Mouse (Mus musculus) heart, adult 18-20 months (tissue): ENCODE measurements around the gene Rnase2a. TPM values are rescaled to one million over a fixed set of nuclear protein-coding genes. Genes with fewer than 3 reads are reported as not detected.
"Not testable (repeated sequence)": the region's sequence is repeated elsewhere in the genome, so short reads cannot be mapped to it uniquely, and the experiment has no call there.

Experiments
- DNase-seq, 2 experiments: peaks; one replicate each; pipeline ENCODE4 v3.0.0; 2021 to 2022; ENCODE audit warnings: mixed read lengths in 1 of 2
- long read RNA-seq, 2 experiments: library from polyadenylated mRNA; stranded (forward); transcript quantifications; one replicate each; pipeline ENCODE4 v2.0.0; 2021
- total RNA-seq, 2 experiments: library from RNA; stranded (reverse); gene quantifications; 2 replicates each; pipeline ENCODE4 v1.2.3; 2021

Gene Rnase2a
- 1 to 10 TPM; 1.9 to 4.1 TPM for total RNA-seq
- long read RNA-seq, experiment 1, partial matches to known transcripts: 0 of 1 reads
- long read RNA-seq, experiment 1, other reads (novel, unspliced or antisense): 0 of 1 reads
- long read RNA-seq, experiment 2: 0 reads

DNA sequence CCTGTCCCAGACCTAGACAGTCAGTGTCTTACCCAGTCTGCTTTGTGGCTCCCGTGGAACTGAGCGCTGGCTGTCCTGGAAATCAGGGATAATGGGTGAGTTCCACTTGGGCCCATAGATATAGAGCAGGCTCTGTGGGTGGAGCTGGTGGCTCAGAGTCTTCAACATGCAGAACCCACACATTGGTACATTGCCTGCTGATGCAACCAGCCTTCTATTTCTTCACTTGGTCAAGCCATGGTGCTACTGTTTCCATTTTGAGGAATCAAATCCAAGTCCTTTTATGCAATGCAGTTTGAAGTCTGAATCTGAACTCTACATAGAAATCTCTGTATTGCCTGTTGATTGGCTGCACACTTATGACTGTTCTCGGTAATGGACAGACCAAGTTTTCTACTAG, at the start of gene Rnase2a:
TSS of gene Rnase2a (minus strand) at position 72 of the 400 bp plus-strand sequence.
- DNase-seq: no peak

DNA sequence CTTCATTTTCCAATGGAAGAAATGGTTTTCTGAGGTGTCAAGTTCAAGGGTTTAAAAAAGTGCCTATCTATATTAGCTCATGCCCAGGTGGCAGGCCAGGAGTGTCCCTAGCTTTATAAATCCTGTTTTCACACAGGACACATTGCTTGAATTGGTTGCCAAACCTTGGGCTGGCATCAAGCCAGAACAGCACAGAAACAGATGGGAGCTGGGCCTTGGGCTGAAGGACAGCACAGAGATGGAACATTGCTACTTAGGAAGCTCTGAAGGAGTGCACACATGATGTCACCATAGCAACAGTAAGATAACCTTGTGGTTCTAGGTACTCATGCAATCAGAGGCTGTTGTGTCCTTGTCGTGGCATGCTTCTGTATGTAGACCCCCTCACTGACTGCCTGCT, 35.6 kb upstream of the Rnase2a start:
- DNase-seq: no peak

DNA sequence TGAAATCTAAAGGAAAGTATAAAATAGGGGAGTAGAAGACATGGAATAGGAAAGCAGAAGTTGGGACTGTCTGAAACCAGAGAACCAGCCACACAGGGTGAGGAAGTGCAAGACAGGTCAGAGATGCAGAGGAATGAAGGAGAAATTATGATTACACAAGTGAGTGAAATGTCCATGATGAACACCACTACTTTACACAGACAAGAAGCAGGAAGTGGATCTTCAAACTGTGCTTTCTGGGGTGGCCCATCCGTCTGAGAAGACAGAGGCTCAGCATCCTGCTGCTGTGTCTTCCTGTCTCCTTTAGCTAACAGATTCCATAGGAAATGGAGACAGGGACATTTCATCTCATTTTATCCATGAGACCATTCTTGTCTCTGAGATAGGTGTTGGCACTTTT, 22.6 kb upstream of the Rnase2a start:
- DNase-seq: not testable (repeated sequence)

DNA sequence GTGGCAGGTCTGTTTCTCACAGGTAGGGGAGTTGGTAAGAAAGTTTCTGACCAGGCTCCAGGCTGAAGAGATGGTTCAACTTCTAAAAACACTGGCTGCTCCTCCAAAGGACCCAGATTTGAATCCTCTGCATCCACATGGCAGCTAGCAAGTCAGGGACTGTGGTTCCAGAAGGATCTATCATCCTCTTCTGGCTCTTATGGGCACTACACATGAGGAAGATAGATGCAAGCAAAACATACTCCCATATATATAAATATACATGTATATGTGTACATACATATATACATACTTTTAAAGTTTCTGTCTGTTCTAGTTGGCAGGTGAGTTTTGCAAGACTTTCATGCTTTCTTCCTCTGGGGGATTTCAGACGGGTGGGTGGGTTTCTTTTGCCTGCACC, 12.8 kb upstream of the Rnase2a start:
- DNase-seq: no peak

DNA sequence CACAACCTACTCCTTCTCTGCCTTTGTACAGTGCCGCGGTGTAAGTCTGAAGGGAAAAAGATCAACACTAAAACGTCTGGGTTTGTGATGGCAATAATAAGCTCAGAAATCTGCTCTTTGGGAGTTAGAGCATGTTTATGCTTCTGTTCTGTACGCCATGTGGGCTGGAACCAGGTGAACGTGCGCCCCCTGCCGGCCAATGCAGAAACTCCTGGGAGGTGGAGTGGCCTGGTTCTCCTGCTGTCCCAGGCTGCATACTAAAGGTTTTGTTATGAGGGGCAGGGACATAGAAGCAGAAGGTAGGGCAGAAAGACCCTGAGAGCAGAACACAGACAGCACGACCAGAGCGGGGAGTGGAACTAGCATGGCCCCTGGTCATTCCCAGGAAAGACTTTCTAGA, 10.2 kb upstream of the Rnase2a start:
- DNase-seq: peak; percentile 71 to 87

DNA sequence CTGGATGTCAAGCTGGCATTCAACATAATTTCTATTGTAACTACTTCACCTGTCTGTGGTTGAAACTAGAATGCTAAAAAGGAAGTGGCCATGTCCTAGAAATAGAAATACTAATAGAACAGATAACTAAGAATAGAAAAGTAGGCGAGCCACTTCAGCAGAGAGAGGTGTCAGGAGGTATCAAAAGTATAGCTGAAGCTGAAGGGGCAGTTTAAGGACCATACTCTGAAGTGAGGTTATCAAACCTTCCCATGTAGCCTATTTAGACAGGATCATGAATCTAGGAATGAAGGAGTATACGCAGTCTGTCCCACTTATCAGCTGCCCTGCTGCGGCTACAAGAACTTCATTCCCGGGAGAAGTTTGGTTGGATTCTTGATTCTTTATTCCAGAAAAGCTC, 9.8 kb upstream of the Rnase2a start:
- no peak for DNase-seq

DNA sequence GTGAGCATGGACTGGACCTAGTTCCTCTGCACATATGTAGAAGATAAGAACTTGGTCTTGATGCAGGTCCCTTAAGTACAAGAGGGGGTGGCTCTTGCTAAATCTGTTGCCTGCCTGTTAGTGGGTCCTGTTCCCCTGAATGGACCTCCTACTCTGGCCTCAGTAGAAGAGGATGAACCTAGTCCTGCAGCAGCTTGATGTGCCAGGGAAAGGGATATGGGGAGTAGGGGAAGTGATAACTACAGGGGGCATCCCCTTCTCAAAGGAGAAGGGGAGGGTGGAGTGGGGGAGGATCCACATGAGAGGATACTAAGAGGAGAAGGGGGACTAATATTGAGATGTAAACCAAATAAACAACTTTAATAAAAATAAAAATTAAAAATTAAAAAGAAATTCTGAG, 6.5 kb upstream of the Rnase2a start:
- no peak for DNase-seq

DNA sequence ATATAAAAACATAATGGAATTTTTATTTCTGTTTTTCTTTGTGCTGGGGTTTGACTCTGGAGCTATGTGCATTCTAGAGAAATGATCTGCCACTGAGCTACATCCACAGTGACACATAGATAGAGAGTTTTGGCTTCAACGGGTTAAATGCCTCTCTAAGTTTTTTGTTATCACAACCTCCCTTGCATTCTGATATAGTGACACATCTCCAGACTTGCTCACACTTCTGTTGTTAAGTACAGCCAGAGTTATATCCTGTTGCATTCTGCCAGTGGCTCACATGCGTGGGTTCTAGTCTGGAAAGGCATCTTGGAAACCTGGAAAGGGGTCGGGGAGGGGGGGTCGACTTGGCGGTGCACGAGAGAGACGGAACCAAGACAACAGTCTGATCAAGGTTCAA, 3.8 kb upstream of the Rnase2a start:
- no peak for DNase-seq

DNA sequence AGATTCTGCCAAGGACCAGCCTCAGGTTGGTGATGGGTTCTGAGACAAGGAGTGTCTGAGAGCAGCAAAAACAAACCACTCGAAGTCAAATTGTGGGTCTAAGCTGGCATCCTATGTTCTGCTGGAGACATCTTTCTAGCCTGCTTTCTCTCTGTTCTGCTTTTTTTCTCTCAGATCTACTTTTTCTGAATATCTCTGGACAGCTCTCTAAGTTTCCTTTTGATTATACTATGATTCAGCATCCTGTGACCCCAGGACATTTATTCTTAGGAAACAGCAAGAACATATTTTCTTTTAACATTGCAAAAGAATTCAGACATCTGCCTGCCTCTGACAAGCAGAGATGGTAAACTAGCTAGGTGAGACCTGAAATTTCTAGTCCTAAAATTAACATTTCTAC, 2.3 kb downstream of the Rnase2a start:
- DNase-seq: no peak

DNA sequence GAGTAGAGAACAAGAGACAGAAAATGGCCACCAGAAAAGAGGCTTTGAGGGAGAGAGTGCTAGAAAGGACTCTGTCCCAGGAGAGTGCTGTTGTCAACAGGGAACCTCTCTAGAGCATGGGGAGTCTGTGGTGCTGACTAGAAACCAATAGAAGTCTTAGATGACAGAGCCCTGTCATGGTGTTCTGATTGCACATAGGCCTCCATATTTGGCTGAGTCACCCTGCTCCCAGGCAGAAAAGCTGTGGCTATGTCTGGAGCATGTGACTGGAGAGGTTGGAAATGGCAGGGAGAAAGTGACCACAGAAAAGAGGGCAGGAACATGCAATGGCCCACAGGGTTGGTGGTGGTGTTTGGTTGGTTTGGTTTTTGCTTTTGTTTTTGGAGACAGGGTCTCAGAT, 3.7 kb downstream of the Rnase2a start:
- DNase-seq: not testable (repeated sequence)

DNA sequence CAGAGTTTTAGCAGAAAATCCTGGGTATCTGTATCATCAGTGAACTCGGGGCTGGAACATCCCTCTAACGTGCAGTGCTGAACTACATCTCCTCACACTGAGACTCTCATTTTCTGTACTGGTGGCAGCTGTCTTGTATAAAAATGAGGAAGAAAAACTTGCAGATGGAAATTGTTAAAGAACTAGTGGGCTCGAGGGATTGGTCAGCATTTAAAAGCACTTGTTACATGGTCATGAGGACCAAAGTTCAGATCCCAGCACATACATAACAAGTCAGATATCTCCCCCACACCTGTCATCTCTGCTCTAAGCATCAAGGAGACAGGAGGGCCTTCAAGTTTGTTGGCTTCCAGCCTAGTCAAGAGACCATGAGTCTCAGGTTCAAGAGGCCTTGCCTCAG, 5.6 kb downstream of the Rnase2a start:
- no peak for DNase-seq

DNA sequence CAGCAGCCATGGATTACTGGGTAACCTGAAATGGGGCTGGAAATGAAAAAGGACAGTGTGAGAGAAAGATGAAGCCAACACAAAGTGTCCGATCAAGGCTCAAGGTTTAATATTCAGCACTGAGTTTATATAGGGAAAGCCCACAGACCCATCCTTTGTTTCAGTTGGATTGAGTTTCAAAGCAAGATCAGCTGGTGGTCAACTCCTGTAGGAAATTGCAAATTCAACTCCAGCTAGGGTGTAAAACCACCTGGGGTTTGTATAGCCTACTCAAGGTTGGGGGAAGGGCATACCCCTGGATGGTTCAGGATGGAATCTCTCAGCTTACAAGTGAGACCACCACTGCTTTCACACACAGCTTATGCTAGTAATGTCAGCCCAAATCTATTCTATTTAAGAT, 8.2 kb downstream of the Rnase2a start:
- no peak for DNase-seq

DNA sequence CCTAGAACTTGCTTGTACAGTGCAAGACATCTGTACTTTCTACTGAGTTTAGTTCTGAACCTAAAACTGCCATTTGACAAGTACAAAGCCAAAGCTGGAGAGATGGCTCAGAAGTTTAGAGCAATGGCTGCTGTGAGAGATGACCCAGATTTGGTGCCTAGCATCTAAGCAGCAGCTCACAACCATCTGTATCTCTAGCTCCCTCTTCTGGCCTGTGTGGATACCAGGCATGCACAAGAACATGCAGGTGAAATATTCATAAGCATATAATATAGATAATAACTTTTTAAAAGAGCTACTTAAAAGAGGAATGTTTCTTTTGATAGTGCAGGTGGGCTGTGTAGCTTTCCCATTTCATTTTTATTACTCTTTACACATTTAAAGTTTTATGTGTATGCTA, 15.0 kb downstream of the Rnase2a start:
- peak; percentile 57 to 75 for DNase-seq

DNA sequence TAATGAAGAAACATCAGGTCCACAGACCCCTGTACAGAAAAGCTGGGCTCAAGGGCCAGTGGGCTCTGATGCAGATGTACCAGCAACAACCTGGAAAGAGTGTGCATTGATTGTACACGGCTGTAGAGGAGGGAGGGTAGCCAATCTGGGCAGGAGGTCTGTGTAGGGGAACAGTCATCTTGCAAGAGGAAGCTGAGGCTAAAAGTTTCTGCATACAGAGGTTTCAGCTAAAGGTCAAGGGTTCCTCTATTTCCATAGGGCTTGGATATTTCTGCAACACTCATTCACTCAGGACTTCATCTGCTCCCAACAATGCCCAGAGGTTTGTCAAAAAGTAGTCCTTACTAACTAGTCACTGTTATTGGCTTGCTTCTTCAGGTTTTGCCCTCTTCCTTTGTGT, 18.4 kb downstream of the Rnase2a start:
- DNase-seq: peak in 1 of 2 experiments; percentile 10

DNA sequence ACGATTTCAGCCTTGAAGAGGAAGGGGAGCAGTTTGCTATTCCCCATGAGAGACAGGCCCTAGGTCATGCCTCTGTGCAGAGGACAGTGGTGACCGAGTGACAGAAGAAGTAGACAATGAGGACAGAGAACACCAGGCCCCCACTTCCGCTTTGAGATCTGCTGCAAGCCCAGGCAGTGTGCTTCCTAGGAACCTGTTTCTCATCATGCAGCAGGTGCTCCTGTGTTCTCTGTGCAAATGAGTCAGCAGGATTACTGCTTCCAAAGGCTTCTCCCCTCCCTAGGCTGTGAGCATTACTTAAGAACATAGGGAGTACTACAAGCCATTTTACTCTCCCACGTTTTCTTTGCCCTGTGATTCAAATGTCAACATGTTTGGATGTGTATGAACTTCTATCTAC, 26.3 kb downstream of the Rnase2a start:
- DNase-seq: not testable (repeated sequence)

DNA sequence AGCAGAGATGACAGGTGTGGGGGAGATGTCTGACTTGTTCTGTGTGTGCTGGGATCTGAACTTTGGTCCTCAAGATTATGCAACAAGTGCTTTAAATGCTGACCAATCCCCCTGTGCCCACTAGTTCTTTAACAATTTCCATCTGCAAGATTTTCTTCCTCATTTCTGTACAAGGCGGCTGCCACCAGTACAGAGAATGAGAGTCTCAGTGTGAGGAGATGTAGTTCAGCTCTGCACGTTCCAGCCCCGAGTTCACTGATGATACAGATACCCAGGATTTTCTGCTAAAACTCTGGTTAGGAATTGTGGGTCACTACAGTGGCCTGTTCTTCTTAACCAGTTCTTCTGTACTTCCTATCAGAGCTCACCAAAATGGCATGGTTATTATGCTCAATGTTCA, 35.8 kb downstream of the Rnase2a start:
- DNase-seq: peak in 1 of 2 experiments; percentile 11

Other genes starting within 250 kb of the Rnase2a start
- gene Rnase10, start 248.4 kb downstream of the Rnase2a start, total RNA-seq: under 1 TPM; 0.20 to 0.41 TPM
- not detected for gene Rnase9, start 214.2 kb downstream of the Rnase2a start, total RNA-seq
- not detected for gene Rnase11, start 205.9 kb downstream of the Rnase2a start, total RNA-seq
- gene Rnase12, start 198.5 kb downstream of the Rnase2a start, total RNA-seq: not detected
- gene Olfr750, start 181.7 kb downstream of the Rnase2a start, total RNA-seq: not detected
- 10 to 100 TPM; 43.0 to 46.9 TPM for gene Rnase4, start 165.0 kb downstream of the Rnase2a start, total RNA-seq
- gene Ang, start 165.0 kb downstream of the Rnase2a start, total RNA-seq: 1 to 10 TPM; 6.1 to 6.9 TPM
- not detected for gene Eddm3b, start 141.7 kb downstream of the Rnase2a start, total RNA-seq
- gene Rnase6, start 132.2 kb downstream of the Rnase2a start, total RNA-seq: 1 to 10 TPM in 1 of 2 experiments, under 1 TPM in 1; 0.65 to 1.2 TPM
- gene Rnase1, start 109.3 kb downstream of the Rnase2a start, total RNA-seq: 1 to 10 TPM in 1 of 2 experiments, under 1 TPM in 1; 0.89 to 1.3 TPM
- not detected for gene Rnase2b, start 93.9 kb downstream of the Rnase2a start, total RNA-seq
- not detected for gene Ang2, start 57.0 kb downstream of the Rnase2a start, total RNA-seq
- gene Ear14, start 52.7 kb downstream of the Rnase2a start, total RNA-seq: not detected
- gene Gm7247, start 105.6 kb upstream of the Rnase2a start, total RNA-seq: not detected
- gene Vmn2r88, start 154.7 kb upstream of the Rnase2a start, total RNA-seq: not detected
- not detected for gene Vmn2r89, start 195.7 kb upstream of the Rnase2a start, total RNA-seq